Mouse (Mus musculus) liver, embryonic 14.5 days (tissue): Measurements from ENCODE around the gene Ppm1e. TPM values are rescaled to one million over a fixed set of nuclear protein-coding genes. Genes with fewer than 3 reads are reported as not detected.
A peak's percentile ranks its signal among the peaks of the same experiment; 100 is the strongest.

ENCODE experiments used
- ATAC-seq: fragments of 200-750 bp; cut with Nextera tagmentation; 2 replicates; pipeline ENCODE4 v1.8.0; 2017; ENCODE audit warnings: moderate number of reproducible peaks, mild to moderate bottlenecking, moderate library complexity; ENCODE audit not compliant: insufficient read depth
- DNase-seq, 3 experiments: peaks; one replicate each; pipeline ENCODE4 v3.0.0-alpha.2; 2012 to 2013; ENCODE audit warnings: low read depth in 3 of 3, low spot score in 3 of 3
- H3K27ac ChIP-seq: fragments of 300-500 bp; sonication (generic); 2 replicates; pipeline ENCODE4 v1.5.1; 2014; ENCODE audit warnings: moderate library complexity, mild to moderate bottlenecking, control low read depth, inconsistent platforms
- H3K27me3 ChIP-seq: fragments of 300-500 bp; sonication (generic); 2 replicates; pipeline ENCODE4 v1.6.1; 2014; ENCODE audit warnings: mild to moderate bottlenecking, low read length, moderate library complexity; ENCODE audit not compliant: control insufficient read depth, insufficient read depth
- H3K36me3 ChIP-seq: fragments of 300-500 bp; sonication (generic); replicated peaks from 2 replicates; pipeline ENCODE4 v1.6.1; 2014; ENCODE audit warnings: low read depth; ENCODE audit not compliant: control insufficient read depth, insufficient read depth
- H3K4me1 ChIP-seq, 2 experiments: fragments of 200-500 bp in 1 of 2; fragments of 300-500 bp in 1 of 2; sonication (generic) in 1 of 2; replicated peaks; 2 replicates each; pipeline ENCODE4 v1.6.1; 2012 to 2014; ENCODE audit warnings: antibody characterized with exemption in 1 of 2, inconsistent platforms in 1 of 2, low read length in 1 of 2; ENCODE audit not compliant: control insufficient read depth in 2 of 2, insufficient read depth in 2 of 2
- H3K4me2 ChIP-seq: fragments of 300-500 bp; sonication (generic); 2 replicates; pipeline ENCODE4 v1.6.1; 2014; ENCODE audit warnings: low read depth, mild to moderate bottlenecking, control low read depth, moderate library complexity
- H3K4me3 ChIP-seq, 2 experiments: fragments of 200-500 bp in 1 of 2; fragments of 300-500 bp in 1 of 2; sonication (generic) in 1 of 2; 2 replicates each; pipeline ENCODE4 v1.5.1; 2012 to 2014; ENCODE audit warnings: low read depth in 2 of 2, low read length in 2 of 2, mild to moderate bottlenecking in 2 of 2, control low read depth in 1 of 2, inconsistent platforms in 1 of 2, moderate library complexity in 1 of 2; ENCODE audit not compliant: insufficient read depth in 1 of 2
- H3K9ac ChIP-seq: fragments of 300-500 bp; sonication (generic); replicated peaks from 2 replicates; pipeline ENCODE4 v1.6.1; 2014; ENCODE audit warnings: mild to moderate bottlenecking, control low read depth, moderate library complexity
- H3K9me3 ChIP-seq: fragments of 300-500 bp; sonication (generic); 2 replicates; pipeline ENCODE4 v1.6.1; 2016; ENCODE audit warnings: low read length, mixed read lengths; ENCODE audit not compliant: control insufficient read depth
- CTCF ChIP-seq: IDR thresholded peaks from 2 replicates; pipeline ENCODE4 v1.5.1; 2016; ENCODE audit warnings: antibody characterized with exemption, low read depth, control low read depth
- EP300 ChIP-seq: IDR thresholded peaks from 2 replicates; pipeline ENCODE4 v1.6.1; 2016; ENCODE audit warnings: antibody characterized with exemption, low read depth
- WGBS: fragments of 180-500 bp; shearing (Covaris S2); extraction: QIAGEN DNeasy Blood & Tissue Kit; methylation state at CpG from one replicate; pipeline ENCODE4 v1.1.7; 2014; ENCODE audit not compliant: insufficient replicate concordance; 5-methylcytosine and 5-hydroxymethylcytosine counted together
- polyA plus RNA-seq, 2 experiments: library from polyadenylated mRNA; depleted of rRNA in 1 of 2; stranded (reverse) in 1 of 2; unstranded in 1 of 2; fragments of >200 nt; fragmentation: Nextera tagmentation in 1 of 2; extraction: Ambion mirVana in 1 of 2; gene quantifications; 2 replicates each; pipeline versions ENCODE4 v1.2.1 to v1.2.3; 2012 to 2014

Ppm1e gene
- polyA plus RNA-seq, 2 experiments = 1.7 to 2.0 TPM

DNA sequence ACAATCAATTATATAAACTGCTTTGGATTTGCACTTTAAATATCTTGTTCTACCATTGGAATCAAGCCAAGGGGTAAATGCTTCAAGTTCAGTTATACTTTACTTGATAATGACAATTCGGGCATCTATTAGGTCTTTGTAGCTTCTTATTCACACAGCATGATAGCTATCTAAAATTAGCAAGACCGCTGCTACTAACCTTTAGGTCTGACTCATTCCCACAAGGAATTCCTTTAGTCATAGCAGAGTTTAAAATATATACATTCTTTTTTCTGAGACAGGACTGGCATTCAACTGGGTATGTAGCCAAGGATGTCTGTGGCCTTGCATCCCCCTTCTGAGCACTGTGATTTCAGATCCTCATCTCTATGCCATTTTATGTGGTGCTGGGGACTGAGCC is 48.5 kb downstream of the Ppm1e start:
- no peak overlapping the region for H3K4me3 ChIP-seq
- no peak for ATAC-seq
- no peaks in the 10 kb centered on the region for H3K9me3 ChIP-seq
- no peak overlapping the region for H3K27ac ChIP-seq
- WGBS = 58% methylated on average over 2 of the region's 2 CpGs
- H3K4me2 ChIP-seq = no peak overlapping the region
- DNase-seq = no peak
- no peaks in the 10 kb centered on the region for H3K27me3 ChIP-seq
- H3K9ac ChIP-seq = no peak overlapping the region
- peaks cover 9 to 11% of the 10 kb centered on the region in 2 experiments for H3K4me1 ChIP-seq
- H3K36me3 ChIP-seq = no peaks in the 10 kb centered on the region
- TF ChIP-seq CTCF (no peak), EP300 (no peak)

DNA sequence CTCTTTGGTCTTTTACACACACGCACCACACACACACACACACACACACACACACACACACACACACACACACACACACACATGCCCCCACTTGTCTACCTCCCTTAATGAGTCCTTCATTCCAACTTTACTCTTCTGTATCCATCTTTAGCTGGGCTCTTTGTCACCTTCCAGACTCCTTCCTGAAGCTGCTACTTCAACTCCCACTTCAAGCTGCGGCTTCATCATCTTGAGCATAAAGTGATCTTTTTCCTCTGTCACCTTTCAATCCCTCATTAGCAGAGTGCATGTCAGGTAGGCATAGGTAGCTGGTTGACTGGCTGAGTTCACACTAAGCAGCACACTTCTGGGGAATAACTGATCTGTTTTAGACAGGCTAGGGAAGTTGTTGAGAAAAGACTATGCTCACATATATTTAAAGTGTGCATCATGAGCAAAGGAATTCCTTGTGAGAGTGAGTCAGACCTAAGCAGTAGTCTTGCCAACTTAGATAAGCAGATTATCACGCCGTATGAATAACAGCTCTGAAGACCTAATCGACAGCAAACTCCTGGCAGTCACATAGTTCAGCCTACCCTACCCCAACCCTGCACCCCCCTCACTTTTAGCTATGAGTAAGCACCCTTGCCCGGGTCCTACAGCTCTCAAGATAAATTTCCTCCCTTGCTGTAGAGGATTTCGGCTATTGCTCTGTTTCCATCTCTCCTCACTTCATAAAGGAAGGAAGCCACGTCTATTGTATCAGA is 49.3 kb downstream of the Ppm1e start:
- no peak overlapping the region for H3K4me3 ChIP-seq
- 26% methylated on average over 8 of the region's 8 CpGs for WGBS
- ATAC-seq = peak; percentile 91
- TF ChIP-seq EP300 (peak; percentile 70), CTCF (no peak)
- peak; percentile 39 to 46 (median 44) for DNase-seq
- peaks cover 9 to 11% of the 10 kb centered on the region in 2 experiments for H3K4me1 ChIP-seq
- peak overlapping the region; percentile 27; the same call in 1 of the 2 replicates for H3K4me2 ChIP-seq
- no peaks in the 10 kb centered on the region for H3K9me3 ChIP-seq
- H3K9ac ChIP-seq = no peak overlapping the region
- H3K27me3 ChIP-seq = no peaks in the 10 kb centered on the region
- H3K27ac ChIP-seq = peak overlapping the region; percentile 44
- no peaks in the 10 kb centered on the region for H3K36me3 ChIP-seq

DNA sequence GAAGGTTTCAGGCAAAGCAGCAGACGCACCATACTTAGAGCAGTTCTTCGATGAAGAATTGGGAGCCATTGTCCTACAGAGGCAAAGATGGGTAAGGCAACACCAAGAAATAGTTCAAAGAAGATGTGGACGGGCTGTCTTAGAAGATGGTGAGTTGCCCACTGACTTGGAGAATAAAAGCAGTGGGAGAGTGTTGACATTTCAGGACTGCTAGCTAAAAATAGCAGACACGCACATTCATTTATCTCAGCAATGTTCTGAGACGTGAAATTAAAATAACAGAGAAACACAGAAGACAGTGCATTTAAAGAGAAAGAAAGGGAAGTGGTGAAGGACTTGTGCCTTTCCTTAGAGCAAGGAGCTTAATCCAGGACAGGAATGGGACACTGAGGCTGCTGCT is 59.8 kb downstream of the Ppm1e start:
- Histone ChIP-seq H3K4me3 (no peak overlapping the region), H3K4me1 (peaks cover 0 to 3% of the 10 kb centered on the region in 2 experiments; a peak in 2 of 4 replicates), H3K9ac (no peak overlapping the region), H3K27ac (no peak overlapping the region), H3K4me2 (no peak overlapping the region), H3K9me3 (no peaks in the 10 kb centered on the region), H3K27me3 (no peaks in the 10 kb centered on the region), H3K36me3 (no peaks in the 10 kb centered on the region)
- TF ChIP-seq EP300 (no peak), CTCF (no peak)
- no peak for ATAC-seq
- WGBS = 72% methylated on average over 5 of the region's 5 CpGs
- DNase-seq = no peak

DNA sequence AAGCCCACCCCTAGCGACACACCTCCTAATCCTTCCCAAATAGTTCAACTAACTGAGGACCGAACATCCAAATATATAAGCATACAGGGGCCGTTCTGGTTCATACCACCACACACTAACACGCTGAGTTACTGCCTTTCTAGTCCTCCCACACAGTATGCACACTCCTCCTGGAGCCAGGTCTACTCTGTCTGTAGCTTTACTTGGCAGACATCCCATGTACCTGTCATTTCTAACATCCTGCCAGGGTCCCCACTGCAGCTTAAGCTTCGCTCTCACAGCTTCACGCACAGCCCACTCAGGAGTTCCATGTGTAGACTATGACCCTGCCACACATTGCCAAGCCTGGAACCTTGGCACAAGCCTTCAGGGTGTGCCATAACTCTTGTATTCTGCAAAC is 62.4 kb downstream of the Ppm1e start:
- Histone ChIP-seq H3K36me3 (no peaks in the 10 kb centered on the region), H3K4me3 (no peak overlapping the region), H3K27me3 (no peaks in the 10 kb centered on the region), H3K27ac (no peak overlapping the region), H3K9ac (no peak overlapping the region), H3K4me2 (no peak overlapping the region), H3K9me3 (no peaks in the 10 kb centered on the region), H3K4me1 (no peaks in the 10 kb centered on the region)
- ATAC-seq = no peak
- WGBS = 86% methylated on average over 6 of the region's 6 CpGs
- TF ChIP-seq EP300 = no peak
- TF ChIP-seq CTCF = no peak
- DNase-seq = no peak

DNA sequence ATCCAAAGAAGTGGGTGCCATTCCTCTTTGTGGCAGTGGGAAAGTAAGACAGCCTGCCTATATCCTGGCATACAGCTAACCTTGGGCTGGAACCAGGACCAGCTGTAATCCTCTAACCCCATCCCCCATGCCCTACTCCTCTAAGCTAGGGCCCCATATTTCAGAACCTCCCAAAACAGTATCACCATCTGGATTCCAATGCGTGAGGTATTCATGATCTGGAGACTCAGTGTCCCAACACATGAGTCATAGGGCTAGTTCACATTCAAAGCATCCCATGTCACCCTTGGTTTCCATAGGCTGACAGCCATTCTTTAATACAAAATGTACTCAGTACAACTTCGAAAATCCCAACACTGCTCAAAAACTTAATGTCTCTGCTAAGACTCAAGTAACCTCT is 63.2 kb downstream of the Ppm1e start:
- no peaks in the 10 kb centered on the region for H3K9me3 ChIP-seq
- no peaks in the 10 kb centered on the region for H3K27me3 ChIP-seq
- DNase-seq = no peak
- TF ChIP-seq CTCF (no peak), EP300 (no peak)
- no peak overlapping the region for H3K4me3 ChIP-seq
- ATAC-seq = no peak
- 75% methylated on average over 2 of the region's 2 CpGs for WGBS
- no peaks in the 10 kb centered on the region for H3K36me3 ChIP-seq
- H3K4me1 ChIP-seq = no peaks in the 10 kb centered on the region
- no peak overlapping the region for H3K4me2 ChIP-seq
- no peak overlapping the region for H3K9ac ChIP-seq
- no peak overlapping the region for H3K27ac ChIP-seq
